Mouse (Mus musculus): ENCODE measurements around the gene Kcnip4.
A peak's percentile ranks its signal among the peaks of the same experiment; 100 is the strongest.

Kcnip4 gene

GRCm38 (mm10) chr5:48419741-48420140 lies 1105.0 kb downstream of the Kcnip4 start:
- DNase-seq (ENCODE audit: low read depth, low spot score), result no peak

- no peak for DNase-seq (ENCODE audit: low read depth, low spot score)
These were observed 1112.4 kb downstream of the Kcnip4 start for GRCm38 (mm10) chr5:48412261-48412660.

- DNase-seq (ENCODE audit: low read depth, low spot score), result no peak
These were observed 1113.2 kb downstream of the Kcnip4 start for GRCm38 (mm10) chr5:48411462-48411861.

GRCm38 (mm10) chr5:48410348-48410747 lies 1114.4 kb downstream of the Kcnip4 start:
- no peak for DNase-seq (ENCODE audit: low read depth, low spot score)

GRCm38 (mm10) chr5:48408276-48408675 lies 1116.4 kb downstream of the Kcnip4 start:
- DNase-seq (ENCODE audit: low read depth, low spot score), result no peak

DNA sequence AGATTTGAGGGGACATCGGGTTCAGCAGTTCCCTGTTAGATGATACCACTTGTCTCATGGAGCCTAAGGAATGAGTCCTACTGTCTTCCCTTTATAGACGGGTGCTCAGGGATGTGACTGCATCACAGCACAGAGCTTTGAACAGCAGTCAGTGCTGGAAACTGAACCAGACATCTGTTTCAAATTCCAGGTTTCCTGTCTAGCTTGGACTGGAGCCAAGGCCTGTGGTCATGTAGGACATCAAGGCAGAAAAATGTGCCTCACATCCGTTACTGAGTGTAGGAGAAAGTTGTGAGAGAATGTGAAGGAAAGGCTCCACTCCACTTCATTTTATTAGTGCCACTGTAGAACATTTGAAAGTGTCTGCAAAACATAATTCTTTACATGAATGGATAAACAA lies 1122.2 kb downstream of the Kcnip4 start:
- DNase-seq (ENCODE audit: low read depth, low spot score), result no peak

GRCm38 (mm10) chr5:48371890-48372766 lies 1152.6 kb downstream of the Kcnip4 start:
- peak; percentile 75 for DNase-seq (ENCODE audit: low read depth, low spot score)

GRCm38 (mm10) chr5:48349309-48349708 lies 1175.4 kb downstream of the Kcnip4 start:
- no peak for DNase-seq (ENCODE audit: low read depth, low spot score)

GRCm38 (mm10) chr5:48345983-48346648 lies 1178.6 kb downstream of the Kcnip4 start:
- no peak for DNase-seq (ENCODE audit: low read depth, low spot score)

DNA sequence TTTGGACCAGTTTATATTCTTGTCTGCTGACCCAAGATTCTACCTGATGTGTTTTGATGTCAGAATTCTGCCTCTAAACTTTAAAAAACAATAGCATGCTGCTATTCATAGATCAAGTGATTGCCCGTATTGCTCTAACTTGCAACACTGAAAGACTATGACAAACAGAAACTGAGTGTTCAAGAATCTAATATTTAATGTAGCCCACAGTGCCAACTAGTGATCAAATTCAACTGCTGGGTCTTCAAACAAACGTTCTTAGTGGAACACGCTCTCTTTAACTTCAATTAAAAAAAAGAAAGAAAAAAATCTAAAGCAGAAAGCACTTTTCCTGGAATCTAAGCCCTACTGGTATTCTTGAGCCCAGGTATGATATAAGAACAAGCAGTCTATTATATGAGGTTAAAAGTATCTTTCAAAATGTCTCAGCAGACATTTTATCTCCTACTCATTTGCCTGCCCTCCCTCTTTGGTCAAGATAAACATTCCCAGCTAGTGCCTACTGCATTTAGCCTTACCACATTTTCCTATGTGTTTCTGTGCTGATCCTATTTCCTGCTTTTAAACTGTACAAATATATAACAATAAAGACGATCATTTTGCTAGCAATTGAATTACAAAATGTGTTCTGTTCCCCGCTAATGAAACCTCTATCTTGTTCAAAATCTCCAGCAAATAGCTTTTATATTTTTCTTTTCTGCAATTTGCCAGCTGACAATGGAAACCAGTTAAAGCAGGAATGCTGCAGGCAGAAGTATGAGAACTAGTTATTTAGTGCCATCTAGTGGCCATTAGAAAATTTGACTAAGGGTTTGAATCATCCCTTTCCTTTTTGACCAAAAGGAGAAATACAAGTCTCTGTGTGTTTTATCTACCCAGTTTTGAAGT lies 1179.4 kb downstream of the Kcnip4 start:
- DNase-seq (ENCODE audit: low read depth, low spot score), result no peak

DNA sequence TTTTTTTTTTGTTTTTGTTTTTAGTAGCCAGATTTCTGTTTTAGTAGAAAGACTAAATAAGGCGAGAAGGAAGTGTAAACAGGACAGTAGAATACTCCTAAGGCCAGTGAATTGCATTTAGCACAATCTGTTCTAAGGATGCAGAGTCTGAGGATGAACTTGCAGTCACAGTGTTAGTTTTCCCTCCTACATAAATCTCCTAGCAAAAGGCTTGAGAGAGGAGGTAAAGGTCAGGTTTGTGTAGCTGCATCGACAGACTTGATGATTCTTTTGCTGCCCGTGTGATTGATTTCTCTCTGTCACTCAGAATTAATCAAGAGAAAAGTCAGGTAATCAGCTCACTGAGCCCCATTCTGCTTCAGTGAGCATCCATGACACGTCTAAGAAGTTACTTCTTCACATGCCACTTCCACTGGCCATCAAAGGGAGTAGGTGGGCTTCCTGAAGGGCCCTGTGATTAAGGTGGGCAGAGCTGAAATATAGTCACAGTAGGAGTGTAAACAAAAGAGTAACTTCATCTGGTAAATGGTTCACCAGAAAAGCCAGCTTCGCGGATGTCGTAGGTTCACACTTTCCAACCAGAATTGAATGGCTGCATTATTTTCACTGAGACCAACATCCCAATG lies 1183.8 kb downstream of the Kcnip4 start:
- no peak for DNase-seq (ENCODE audit: low read depth, low spot score)
